In genomic region chr1:188595251-188595650, GRCm38 (mm10) we compare ENCODE assay signal across 15 mouse cellular contexts.
"Had no signal": no experiment of that assay in that cellular context is flagged by ENCODE, and none has a peak within 500 bp of the region (broad histone marks: within the 10 kb centered on the region; RNA-seq: fewer than 3 reads in every experiment).

No protein-coding gene starts in this region.

- H3K4me1 ChIP-seq: liver, embryonic 13.5 days; lung, embryonic 15.5 days; midbrain, embryonic 10.5 days; neural tube, embryonic 15.5 days had no signal

- H3K27ac ChIP-seq: layer of hippocampus, adult 2 months; liver, embryonic 13.5 days; lung, embryonic 15.5 days; midbrain, embryonic 10.5 days; neural tube, embryonic 15.5 days had no signal

- H3K9me3 ChIP-seq: liver, embryonic 13.5 days; lung, embryonic 15.5 days; midbrain, embryonic 10.5 days; neural tube, embryonic 15.5 days had no signal

- H3K27me3 ChIP-seq: liver, embryonic 13.5 days; lung, embryonic 15.5 days; neural tube, embryonic 15.5 days had no signal

- H3K9ac ChIP-seq: liver, embryonic 13.5 days; liver, postnatal 0 days; lung, embryonic 15.5 days; neural tube, embryonic 15.5 days had no signal

- DNase-seq: kidney, adult 18-20 months; kidney, postnatal 10 days; kidney, postnatal 4 days; liver; liver, embryonic 13.5 days; liver, postnatal 0 days; midbrain, embryonic 14.5 days; right cerebral cortex, adult 18-20 months; right cerebral cortex, postnatal 25 days; thymus, postnatal 36 days had no signal

- H3K36me3 ChIP-seq: liver, embryonic 13.5 days; lung, embryonic 15.5 days; midbrain, embryonic 10.5 days; neural tube, embryonic 15.5 days had no signal

- H3K4me3 ChIP-seq: layer of hippocampus, adult 2 months; liver, embryonic 13.5 days; lung, embryonic 15.5 days; midbrain, embryonic 10.5 days; myocyte; neural tube, embryonic 15.5 days had no signal

- H3K4me2 ChIP-seq: liver, embryonic 13.5 days; lung, embryonic 15.5 days; neural tube, embryonic 15.5 days had no signal

- ATAC-seq: liver, postnatal 0 days had no signal
